Mouse (Mus musculus): Measurements from ENCODE around the gene Vmn2r56.

GRCm38 (mm10) chr7:12780151-12780830, 45.5 kb upstream of the Vmn2r56 start:
- TF ChIP-seq CTCF (IDR thresholded peaks at IDR 0.05; ENCODE audit: extremely low read depth, insufficient read length, insufficient replicate concordance, low read depth, low read length) (no peak), POLR2A (IDR thresholded peaks at IDR 0.05; ENCODE audit: low read depth, low read length) (no peak)
